Mouse (Mus musculus): ENCODE data around the gene Adgrf3. TPM values are rescaled to one million over a fixed set of nuclear protein-coding genes. Genes with fewer than 3 reads are reported as not detected.

The Adgrf3 gene
- polyA plus RNA-seq, 1 experiment from 2014 or later = 0.45 TPM

- no peaks in the 10 kb centered on the region for H3K9me3 ChIP-seq (ENCODE audit: control insufficient read depth, low read length)
- WGBS = 33% methylated on average over 6 of the region's 6 CpGs
- no peak overlapping the region for H3K27ac ChIP-seq (replicated peaks in 1 of 2; ENCODE audit: control insufficient read depth in 1 of 2, insufficient read depth in 1 of 2, low read depth in 2 of 2, low read length in 2 of 2)
- peak overlapping the region; percentile 37; the same call in 1 of the 2 replicates for H3K4me2 ChIP-seq (ENCODE audit: low read length)
- H3K4me3 ChIP-seq (ENCODE audit: control insufficient read depth in 1 of 2, insufficient read depth in 1 of 2, low read depth in 1 of 2, low read length in 2 of 2) = no peak overlapping the region
- H3K27me3 ChIP-seq (ENCODE audit: control insufficient read depth, insufficient read depth, low read length) = no peaks in the 10 kb centered on the region
- H3K36me3 ChIP-seq (ENCODE audit: control insufficient read depth, insufficient read depth, low read length) = peaks cover 35% of the 10 kb centered on the region
- ATAC-seq (ENCODE audit: insufficient number of reproducible peaks, insufficient read depth, low FRiP score, low read depth) = no peak
- H3K4me1 ChIP-seq (ENCODE audit: control insufficient read depth in 2 of 2, insufficient read depth in 2 of 2, low read length in 2 of 2) = peaks cover 0 to 26% of the 10 kb centered on the region in 2 experiments; a peak in 3 of 4 replicates
- H3K9ac ChIP-seq (ENCODE audit: low read length) = 0 out of 2 replicates have a peak overlapping the region, but pooled peaks have one; percentile 2
Observed at GRCm38 (mm10) chr5:30159601-30160000, 45.9 kb downstream of the Adgrf3 start.

- Histone ChIP-seq H3K27me3 (ENCODE audit: control insufficient read depth, insufficient read depth, low read length) (no peaks in the 10 kb centered on the region), H3K27ac (replicated peaks in 1 of 2; ENCODE audit: control insufficient read depth in 1 of 2, insufficient read depth in 1 of 2, low read depth in 2 of 2, low read length in 2 of 2) (peak overlapping the region; percentile 93 to 98), H3K9ac (ENCODE audit: low read length) (peak overlapping the region; percentile 91), H3K9me3 (ENCODE audit: control insufficient read depth, low read length) (no peaks in the 10 kb centered on the region), H3K4me3 (ENCODE audit: control insufficient read depth in 1 of 2, insufficient read depth in 1 of 2, low read depth in 1 of 2, low read length in 2 of 2) (peak overlapping the region; percentile 68 to 82), H3K4me1 (ENCODE audit: control insufficient read depth in 2 of 2, insufficient read depth in 2 of 2, low read length in 2 of 2) (peaks cover 0 to 35% of the 10 kb centered on the region in 2 experiments; a peak in 3 of 4 replicates), H3K4me2 (ENCODE audit: low read length) (peak overlapping the region; percentile 83), H3K36me3 (ENCODE audit: control insufficient read depth, insufficient read depth, low read length) (peaks cover 21% of the 10 kb centered on the region; the same call in 1 of the 2 replicates)
- no peak for ATAC-seq (ENCODE audit: insufficient number of reproducible peaks, insufficient read depth, low FRiP score, low read depth)
- WGBS = 23% methylated on average over 13 of the region's 13 CpGs
Observed at GRCm38 (mm10) chr5:30155821-30156629, 49.5 kb downstream of the Adgrf3 start.

GRCm38 (mm10) chr5:30155395-30155792, 50.1 kb downstream of the Adgrf3 start:
- H3K36me3 ChIP-seq (ENCODE audit: control insufficient read depth, insufficient read depth, low read length) = peaks cover 17% of the 10 kb centered on the region; the same call in 1 of the 2 replicates
- peak overlapping the region; percentile 83 for H3K4me2 ChIP-seq (ENCODE audit: low read length)
- under 1% methylated on average over 31 of the region's 31 CpGs for WGBS
- no peaks in the 10 kb centered on the region for H3K27me3 ChIP-seq (ENCODE audit: control insufficient read depth, insufficient read depth, low read length)
- H3K4me3 ChIP-seq (ENCODE audit: control insufficient read depth in 1 of 2, insufficient read depth in 1 of 2, low read depth in 1 of 2, low read length in 2 of 2) = peak overlapping the region; percentile 68 to 82
- H3K9me3 ChIP-seq (ENCODE audit: control insufficient read depth, low read length) = no peaks in the 10 kb centered on the region
- peak overlapping the region; percentile 91 for H3K9ac ChIP-seq (ENCODE audit: low read length)
- peaks cover 0 to 36% of the 10 kb centered on the region in 2 experiments; a peak in 3 of 4 replicates for H3K4me1 ChIP-seq (ENCODE audit: control insufficient read depth in 2 of 2, insufficient read depth in 2 of 2, low read length in 2 of 2)
- ATAC-seq (ENCODE audit: insufficient number of reproducible peaks, insufficient read depth, low FRiP score, low read depth) = peak; percentile 29; the same call in 1 of the 2 replicates
- H3K27ac ChIP-seq (replicated peaks in 1 of 2; ENCODE audit: control insufficient read depth in 1 of 2, insufficient read depth in 1 of 2, low read depth in 2 of 2, low read length in 2 of 2) = peak overlapping the region; percentile 93 to 98

- under 1% methylated on average over 53 of the region's 53 CpGs for WGBS
- H3K4me2 ChIP-seq (ENCODE audit: low read length) = peak within 1 kb of the TSS; percentile 83
- peak within 1 kb of the TSS; percentile 68 to 82 for H3K4me3 ChIP-seq (ENCODE audit: control insufficient read depth in 1 of 2, insufficient read depth in 1 of 2, low read depth in 1 of 2, low read length in 2 of 2)
- H3K36me3 ChIP-seq (ENCODE audit: control insufficient read depth, insufficient read depth, low read length) = peaks cover 15% of the 10 kb centered on the region; the same call in 1 of the 2 replicates
- no peaks in the 10 kb centered on the region for H3K9me3 ChIP-seq (ENCODE audit: control insufficient read depth, low read length)
- peak within 1 kb of the TSS; percentile 93 to 98 for H3K27ac ChIP-seq (replicated peaks in 1 of 2; ENCODE audit: control insufficient read depth in 1 of 2, insufficient read depth in 1 of 2, low read depth in 2 of 2, low read length in 2 of 2)
- peak within 1 kb of the TSS; percentile 91 for H3K9ac ChIP-seq (ENCODE audit: low read length)
- peaks cover 0 to 33% of the 10 kb centered on the region in 2 experiments; a peak in 3 of 4 replicates for H3K4me1 ChIP-seq (ENCODE audit: control insufficient read depth in 2 of 2, insufficient read depth in 2 of 2, low read length in 2 of 2)
- peak; percentile 88 for ATAC-seq (ENCODE audit: insufficient number of reproducible peaks, insufficient read depth, low FRiP score, low read depth)
- no peaks in the 10 kb centered on the region for H3K27me3 ChIP-seq (ENCODE audit: control insufficient read depth, insufficient read depth, low read length)
Observed at GRCm38 (mm10) chr5:30154474-30155394, 50.8 kb downstream of the Adgrf3 start, which contains the start of the genes Hadha and Hadhb. Gene Hadha (minus strand): TSS chr5:30155162. Gene Hadhb (plus strand): TSS chr5:30155248.

GRCm38 (mm10) chr5:30154013-30154412, 51.5 kb downstream of the Adgrf3 start:
- H3K4me3 ChIP-seq (ENCODE audit: control insufficient read depth in 1 of 2, insufficient read depth in 1 of 2, low read depth in 1 of 2, low read length in 2 of 2) = peak overlapping the region; percentile 68 to 82
- no peaks in the 10 kb centered on the region for H3K9me3 ChIP-seq (ENCODE audit: control insufficient read depth, low read length)
- WGBS = 25% methylated on average over 4 of the region's 4 CpGs
- H3K4me1 ChIP-seq (ENCODE audit: control insufficient read depth in 2 of 2, insufficient read depth in 2 of 2, low read length in 2 of 2) = peaks cover 0 to 30% of the 10 kb centered on the region in 2 experiments; a peak in 3 of 4 replicates
- peaks cover 15% of the 10 kb centered on the region; the same call in 1 of the 2 replicates for H3K36me3 ChIP-seq (ENCODE audit: control insufficient read depth, insufficient read depth, low read length)
- peak overlapping the region; percentile 91 for H3K9ac ChIP-seq (ENCODE audit: low read length)
- peak overlapping the region; percentile 93 to 98 for H3K27ac ChIP-seq (replicated peaks in 1 of 2; ENCODE audit: control insufficient read depth in 1 of 2, insufficient read depth in 1 of 2, low read depth in 2 of 2, low read length in 2 of 2)
- ATAC-seq (ENCODE audit: insufficient number of reproducible peaks, insufficient read depth, low FRiP score, low read depth) = no peak
- peak overlapping the region; percentile 83 for H3K4me2 ChIP-seq (ENCODE audit: low read length)
- no peaks in the 10 kb centered on the region for H3K27me3 ChIP-seq (ENCODE audit: control insufficient read depth, insufficient read depth, low read length)

- Histone ChIP-seq H3K9ac (ENCODE audit: low read length) (no peak overlapping the region; the same call in 1 of the 2 replicates), H3K27ac (replicated peaks in 1 of 2; ENCODE audit: control insufficient read depth in 1 of 2, insufficient read depth in 1 of 2, low read depth in 2 of 2, low read length in 2 of 2) (no peak overlapping the region), H3K4me2 (ENCODE audit: low read length) (peak overlapping the region; percentile 83), H3K4me3 (ENCODE audit: control insufficient read depth in 1 of 2, insufficient read depth in 1 of 2, low read depth in 1 of 2, low read length in 2 of 2) (no peak overlapping the region), H3K4me1 (ENCODE audit: control insufficient read depth in 2 of 2, insufficient read depth in 2 of 2, low read length in 2 of 2) (peaks cover 0 to 29% of the 10 kb centered on the region in 2 experiments; a peak in 3 of 4 replicates), H3K9me3 (ENCODE audit: control insufficient read depth, low read length) (no peaks in the 10 kb centered on the region), H3K27me3 (ENCODE audit: control insufficient read depth, insufficient read depth, low read length) (no peaks in the 10 kb centered on the region), H3K36me3 (ENCODE audit: control insufficient read depth, insufficient read depth, low read length) (0 out of 2 replicates have a peak, but pooled peaks cover 10% of the 10 kb centered on the region)
- ATAC-seq (ENCODE audit: insufficient number of reproducible peaks, insufficient read depth, low FRiP score, low read depth) = no peak
- WGBS = 91% methylated on average over 2 of the region's 2 CpGs
Observed at GRCm38 (mm10) chr5:30153222-30153621, 52.3 kb downstream of the Adgrf3 start.

- Histone ChIP-seq H3K4me3 (ENCODE audit: control insufficient read depth in 1 of 2, insufficient read depth in 1 of 2, low read depth in 1 of 2, low read length in 2 of 2) (no peak overlapping the region), H3K27me3 (ENCODE audit: control insufficient read depth, insufficient read depth, low read length) (no peaks in the 10 kb centered on the region), H3K4me1 (ENCODE audit: control insufficient read depth in 2 of 2, insufficient read depth in 2 of 2, low read length in 2 of 2) (peaks cover 0 to 21% of the 10 kb centered on the region in 2 experiments; a peak in 3 of 4 replicates), H3K9ac (ENCODE audit: low read length) (no peak overlapping the region), H3K36me3 (ENCODE audit: control insufficient read depth, insufficient read depth, low read length) (peaks cover 15% of the 10 kb centered on the region; the same call in 1 of the 2 replicates), H3K27ac (replicated peaks in 1 of 2; ENCODE audit: control insufficient read depth in 1 of 2, insufficient read depth in 1 of 2, low read depth in 2 of 2, low read length in 2 of 2) (0 out of 4 replicates have a peak overlapping the region, but pooled peaks of 1 of the 2 experiments have one; percentile 19), H3K9me3 (ENCODE audit: control insufficient read depth, low read length) (no peaks in the 10 kb centered on the region), H3K4me2 (ENCODE audit: low read length) (peak overlapping the region; percentile 46)
- WGBS = 70% methylated on average over 1 of the region's 1 CpGs
- ATAC-seq (ENCODE audit: insufficient number of reproducible peaks, insufficient read depth, low FRiP score, low read depth) = no peak
Observed at GRCm38 (mm10) chr5:30152413-30152812, 53.1 kb downstream of the Adgrf3 start.
